Mouse (Mus musculus) hindbrain, embryonic 16.5 days (tissue): ENCODE results near the gene H2afj. TPM values are rescaled to one million over a fixed set of nuclear protein-coding genes. Genes with fewer than 3 reads are reported as not detected.

Experiments used
- ATAC-seq: fragments of 200-750 bp; cut with Nextera tagmentation; 2 replicates; pipeline ENCODE4 v1.8.0; 2017; ENCODE audit warnings: moderate TSS enrichment, moderate library complexity
- H3K27ac ChIP-seq: fragments of 300-500 bp; sonication (generic); 2 replicates; pipeline ENCODE4 v1.5.1; 2014; ENCODE audit warnings: low read depth, mild to moderate bottlenecking, control low read depth, low read length, moderate library complexity
- H3K27me3 ChIP-seq: fragments of 300-500 bp; sonication (generic); replicated peaks from 2 replicates; pipeline ENCODE4 v1.6.1; 2014; ENCODE audit warnings: low read length; ENCODE audit not compliant: control insufficient read depth, insufficient read depth
- H3K36me3 ChIP-seq: fragments of 300-500 bp; sonication (generic); 2 replicates; pipeline ENCODE4 v1.6.1; 2014; ENCODE audit warnings: mild to moderate bottlenecking, low read length, moderate library complexity, mixed read lengths; ENCODE audit not compliant: control insufficient read depth, insufficient read depth
- H3K4me1 ChIP-seq: fragments of 300-500 bp; sonication (generic); 2 replicates; pipeline ENCODE4 v1.6.1; 2014; ENCODE audit warnings: low read depth, low read length; ENCODE audit not compliant: control insufficient read depth, insufficient read depth
- H3K4me2 ChIP-seq: fragments of 300-500 bp; sonication (generic); 2 replicates; pipeline ENCODE4 v1.6.1; 2014; ENCODE audit warnings: mild to moderate bottlenecking, low read length, control low read depth, moderate library complexity
- H3K4me3 ChIP-seq: fragments of 300-500 bp; sonication (generic); 2 replicates; pipeline ENCODE4 v1.5.1; 2014; ENCODE audit warnings: mild to moderate bottlenecking, low read length, control low read depth, moderate library complexity
- H3K9ac ChIP-seq: fragments of 300-500 bp; sonication (generic); 2 replicates; pipeline ENCODE4 v1.6.1; 2014; ENCODE audit warnings: low read depth, mild to moderate bottlenecking, control low read depth, low read length, moderate library complexity
- H3K9me3 ChIP-seq: fragments of 300-500 bp; sonication (generic); 2 replicates; pipeline ENCODE4 v1.6.1; 2014; ENCODE audit warnings: mild to moderate bottlenecking, low read length, moderate library complexity; ENCODE audit not compliant: control insufficient read depth
- WGBS: fragments of 180-500 bp; shearing (Covaris S2); extraction: QIAGEN DNeasy Blood & Tissue Kit; methylation state at CpG from one replicate; pipeline ENCODE4 v1.1.7; 2014; 5-methylcytosine and 5-hydroxymethylcytosine counted together
- microRNA-seq: library from miRNA; unstranded; fragments of <30 nt; microRNA quantifications from one replicate; pipeline ENCODE4, GENCODE M21; 2017
- polyA plus RNA-seq: library from polyadenylated mRNA; unstranded; fragments of >200 nt; fragmentation: Nextera tagmentation; extraction: Ambion mirVana; gene quantifications from 2 replicates; pipeline ENCODE4 v1.2.1, GENCODE M21; 2015

The H2afj gene
- polyA plus RNA-seq, 1 experiment from 2014 or later, result 104 TPM

GRCm38 (mm10) chr6:136857873-136858260 is 49.8 kb downstream of the H2afj start:
- Histone ChIP-seq H3K4me1 (no peaks in the 10 kb centered on the region), H3K9me3 (no peaks in the 10 kb centered on the region), H3K27ac (no peak overlapping the region), H3K27me3 (no peaks in the 10 kb centered on the region), H3K4me3 (no peak overlapping the region), H3K9ac (no peak overlapping the region), H3K36me3 (no peaks in the 10 kb centered on the region), H3K4me2 (no peak overlapping the region)
- ATAC-seq, result no peak
- WGBS, result 70% methylated on average over 11 of the region's 11 CpGs

- no peak for ATAC-seq
- no peaks in the 10 kb centered on the region for H3K36me3 ChIP-seq
- H3K9ac ChIP-seq, result no peak overlapping the region
- no peak overlapping the region for H3K4me2 ChIP-seq
- no peaks in the 10 kb centered on the region for H3K27me3 ChIP-seq
- WGBS, result 84% methylated on average over 8 of the region's 8 CpGs
- H3K4me3 ChIP-seq, result no peak overlapping the region
- H3K9me3 ChIP-seq, result no peaks in the 10 kb centered on the region
- H3K27ac ChIP-seq, result no peak overlapping the region
- H3K4me1 ChIP-seq, result no peaks in the 10 kb centered on the region
Observed at GRCm38 (mm10) chr6:136858420-136858819, 50.4 kb downstream of the H2afj start.

Small RNAs within 50 kb of the gene (microRNA-seq; reads per million reads assigned to microRNA genes)
- gene Gm44364, result not detected

Other genes with a start within 250 kb of the H2afj start
- 1.9 and 2.0 TPM in 2 replicates for gene Plbd1, start 146.3 kb upstream of the H2afj start, polyA plus RNA-seq
- gene Gucy2c, start 26.5 kb upstream of the H2afj start, polyA plus RNA-seq, result 0.10 and 0.19 TPM in 2 replicates
- gene Hist4h4, start 3.8 kb upstream of the H2afj start, polyA plus RNA-seq, result 0.35 and 0.54 TPM in 2 replicates
- 1.0 and 1.3 TPM in 2 replicates for gene BC049715, start 19.4 kb downstream of the H2afj start, polyA plus RNA-seq
- gene Wbp11, start 20.0 kb downstream of the H2afj start, polyA plus RNA-seq, result 65.6 and 78.1 TPM in 2 replicates
- 2.2 TPM in 2 replicates for gene Smco3, start 27.2 kb downstream of the H2afj start, polyA plus RNA-seq
- 0.16 and 0.23 TPM in 2 replicates for gene Art4, start 49.5 kb downstream of the H2afj start, polyA plus RNA-seq
- gene Mgp, start 67.6 kb downstream of the H2afj start, polyA plus RNA-seq, result 28.6 and 31.5 TPM in 2 replicates
- 0.15 TPM in 1 of 2 replicates, not detected in the other for gene Erp27, start 113.9 kb downstream of the H2afj start, polyA plus RNA-seq
- 0.05 and 0.09 TPM in 2 replicates for gene Pde6h, start 115.6 kb downstream of the H2afj start, polyA plus RNA-seq
- gene Arhgdib, start 133.7 kb downstream of the H2afj start, polyA plus RNA-seq, result 14.9 and 22.0 TPM in 2 replicates